Mouse (Mus musculus) heart, adult 11 months (tissue): ENCODE results near the gene E130308A19Rik.

ENCODE experiments used
- DNase-seq: peaks from one replicate; pipeline ENCODE4 v3.0.0; 2022

E130308A19Rik gene

DNA sequence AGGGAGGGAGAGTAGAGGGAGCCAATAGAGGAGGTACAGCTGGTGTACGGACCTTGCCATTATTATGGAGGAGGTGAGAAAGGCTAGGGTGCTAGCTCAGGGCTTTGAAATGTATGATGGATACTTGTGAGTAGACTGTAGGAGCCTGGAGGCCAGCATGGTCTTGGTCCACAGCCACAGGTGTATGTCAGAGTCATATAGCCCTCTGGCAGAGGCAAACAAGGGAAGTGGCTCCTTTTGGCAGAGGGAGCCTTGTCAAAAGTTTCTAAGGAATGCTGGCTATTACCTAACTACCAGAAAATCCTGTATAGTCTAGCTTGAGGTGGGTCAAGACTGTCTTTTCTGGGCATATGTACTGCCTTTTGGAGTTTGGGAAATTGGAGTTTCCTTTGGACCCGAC is 14.7 kb downstream of the E130308A19Rik start:
- peak; percentile 73 for DNase-seq

DNA sequence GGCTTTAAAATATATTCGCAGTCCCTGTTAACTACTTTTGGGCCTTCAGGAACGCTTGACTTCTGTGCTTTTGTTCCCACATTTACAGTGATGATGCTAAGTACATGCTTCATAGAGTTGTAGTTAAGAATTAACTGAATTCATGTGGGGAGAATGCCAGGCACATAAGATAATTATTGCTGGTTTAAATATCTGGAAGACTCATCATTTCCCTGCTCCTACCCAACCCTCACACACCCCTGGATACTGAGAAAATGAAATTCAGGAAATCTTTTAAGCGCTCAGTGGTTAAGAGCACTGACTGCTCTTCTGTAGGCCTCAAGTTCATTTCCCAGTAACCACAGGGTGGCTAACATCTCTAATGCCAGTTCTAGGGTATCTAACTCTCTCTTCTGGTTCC is 16.0 kb downstream of the E130308A19Rik start:
- DNase-seq = peak; percentile 40

DNA sequence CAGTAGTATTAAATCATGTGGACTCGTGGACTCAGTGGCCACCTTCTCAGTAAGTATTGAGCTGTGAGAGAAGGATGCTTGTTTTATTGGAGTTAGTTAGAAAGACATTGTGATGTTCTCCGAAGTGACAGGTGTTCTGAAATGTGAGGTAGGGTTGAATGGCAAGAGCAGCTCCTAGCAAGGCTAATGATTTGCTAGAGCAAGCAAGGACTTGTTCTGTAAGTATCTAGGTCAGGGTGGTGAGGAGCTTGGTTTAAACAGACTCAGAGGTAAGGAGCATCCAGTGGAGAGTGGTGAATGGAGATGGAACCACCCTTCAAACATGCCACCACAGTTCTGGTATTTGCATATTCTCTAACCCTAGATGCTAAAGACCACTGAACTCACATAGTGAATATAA is 16.6 kb downstream of the E130308A19Rik start:
- peak; percentile 29 for DNase-seq

DNA sequence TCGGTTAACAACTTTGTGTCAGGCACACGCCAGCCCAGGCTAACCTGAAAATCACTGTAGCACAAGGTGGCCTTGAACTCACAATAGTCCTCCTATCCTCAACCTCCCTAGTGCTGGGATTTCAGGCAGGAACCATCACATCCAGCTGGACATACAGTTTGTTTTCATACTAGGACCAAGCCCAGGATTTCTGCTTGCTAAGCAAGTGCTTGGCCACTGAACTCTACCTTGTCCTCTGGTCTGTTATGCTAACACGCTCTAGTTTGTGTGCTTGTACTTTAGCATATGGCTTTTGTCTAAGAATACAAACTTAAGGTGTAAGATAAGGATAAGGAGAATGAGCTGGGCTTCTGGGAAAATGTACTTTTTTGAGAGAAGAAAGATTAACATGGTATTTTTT is 18.4 kb downstream of the E130308A19Rik start:
- no peak for DNase-seq

DNA sequence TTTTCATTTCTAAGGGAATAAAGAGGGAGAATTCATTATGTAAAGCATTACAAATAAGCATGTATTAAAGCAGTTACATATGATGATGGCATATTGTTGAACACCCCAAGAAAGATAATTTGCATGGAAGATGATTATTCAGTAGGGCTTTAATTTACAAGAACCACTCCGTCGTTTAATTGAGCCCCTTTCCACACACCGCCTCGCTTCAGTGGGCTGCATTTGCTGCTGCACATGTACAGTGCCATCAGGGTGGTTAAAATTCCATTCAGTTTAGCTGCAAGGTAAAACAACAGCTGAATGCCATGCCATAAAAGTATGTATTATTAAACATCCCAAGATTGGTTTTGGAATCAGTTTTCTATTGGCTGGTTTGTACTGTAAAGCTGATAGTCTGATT is 19.0 kb downstream of the E130308A19Rik start:
- DNase-seq = peak; percentile 68

DNA sequence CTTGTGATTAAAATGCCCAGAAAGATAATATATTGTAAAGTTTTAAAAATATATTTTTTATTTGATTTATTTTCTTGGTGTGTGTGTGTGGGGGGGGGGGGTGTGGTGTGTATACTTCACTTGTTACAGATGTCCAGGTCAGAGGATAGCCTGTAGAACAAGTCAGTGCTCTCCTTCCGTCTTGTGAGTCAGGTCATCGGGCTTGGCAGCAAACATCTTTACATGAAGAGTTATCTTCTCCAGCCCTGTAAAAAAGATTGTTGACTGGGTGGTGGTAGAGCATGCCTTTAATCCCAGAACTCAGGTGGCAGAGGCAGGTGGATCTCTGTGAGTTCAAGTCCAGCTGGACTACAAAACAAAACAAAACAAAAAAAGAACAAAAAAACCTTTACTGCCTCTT is 19.6 kb downstream of the E130308A19Rik start:
- DNase-seq = peak; percentile 15

DNA sequence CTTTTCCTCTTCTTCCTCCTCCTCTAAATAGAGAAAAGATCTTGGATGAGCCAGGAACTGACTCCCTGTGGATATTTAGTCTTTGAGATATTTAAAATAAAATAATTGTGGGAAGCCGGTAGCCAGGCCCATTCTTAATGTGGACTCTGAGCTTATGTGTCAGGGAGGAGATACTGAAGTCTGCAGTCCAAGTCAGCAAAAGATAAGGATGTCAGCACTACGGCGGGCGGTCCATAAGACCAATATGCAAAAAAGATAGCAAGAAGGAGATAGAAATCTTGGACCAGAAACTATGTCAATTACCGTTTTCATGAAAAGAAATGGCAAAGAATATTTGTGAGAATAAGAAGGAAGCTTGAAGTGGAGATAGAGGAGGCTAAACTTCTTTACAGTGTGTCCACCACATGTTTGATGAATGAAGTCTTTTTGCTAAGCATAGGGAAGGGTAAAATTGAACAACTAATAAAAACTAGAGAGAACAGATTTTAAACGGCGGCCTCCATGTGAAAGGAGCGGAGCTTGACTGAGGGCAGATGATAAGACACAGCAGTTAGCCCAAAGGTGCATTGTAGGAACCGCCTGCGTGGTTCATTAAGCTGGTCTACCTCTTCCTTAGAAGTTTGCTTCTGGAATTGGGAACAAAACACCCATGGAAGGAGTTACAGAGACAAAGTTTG is 20.1 kb downstream of the E130308A19Rik start:
- peak; percentile 18 for DNase-seq

DNA sequence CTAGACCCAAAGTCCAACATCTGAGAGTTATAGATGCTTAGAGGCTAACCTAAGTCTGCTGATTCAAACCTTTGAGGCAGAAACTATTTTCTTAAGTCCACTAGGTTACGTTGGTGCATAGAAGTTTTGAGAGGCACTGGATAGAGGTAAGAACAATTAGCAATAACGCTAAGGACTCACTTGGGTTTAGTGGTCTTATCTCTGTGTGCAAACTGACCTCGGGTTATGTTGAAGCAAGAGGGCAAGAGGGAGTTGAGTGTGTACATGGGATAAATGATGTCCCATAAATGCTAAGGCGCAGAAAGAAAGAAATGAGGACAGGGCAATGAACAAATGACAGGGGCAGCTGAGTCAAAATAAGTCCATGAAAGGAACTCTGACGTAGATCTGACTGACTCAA is 23.1 kb downstream of the E130308A19Rik start:
- DNase-seq = peak; percentile 10

DNA sequence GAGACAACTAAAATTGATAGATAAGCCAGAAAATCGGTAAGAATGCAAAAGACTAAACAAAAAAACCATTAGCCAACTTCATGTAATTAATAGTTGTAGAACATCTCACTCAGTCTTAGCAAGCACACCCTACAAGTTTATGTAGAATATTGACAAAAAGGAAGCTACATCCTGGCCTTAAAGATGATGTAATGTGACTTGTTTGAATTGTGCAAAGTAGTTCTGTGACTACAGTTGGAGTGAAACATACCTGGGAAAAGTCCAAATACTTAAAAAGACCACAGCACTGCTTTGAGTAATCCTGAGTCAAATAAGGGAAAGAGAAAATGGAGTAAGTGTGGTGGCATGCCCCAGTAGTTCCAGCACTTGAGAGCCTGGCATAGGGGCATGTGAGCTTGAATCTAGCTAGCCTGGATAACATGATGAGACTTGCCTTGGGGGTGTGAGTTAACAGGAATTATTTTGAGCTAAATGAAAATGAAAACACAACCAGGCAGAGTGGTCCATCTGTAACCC is 26.2 kb downstream of the E130308A19Rik start:
- peak; percentile 42 for DNase-seq

DNA sequence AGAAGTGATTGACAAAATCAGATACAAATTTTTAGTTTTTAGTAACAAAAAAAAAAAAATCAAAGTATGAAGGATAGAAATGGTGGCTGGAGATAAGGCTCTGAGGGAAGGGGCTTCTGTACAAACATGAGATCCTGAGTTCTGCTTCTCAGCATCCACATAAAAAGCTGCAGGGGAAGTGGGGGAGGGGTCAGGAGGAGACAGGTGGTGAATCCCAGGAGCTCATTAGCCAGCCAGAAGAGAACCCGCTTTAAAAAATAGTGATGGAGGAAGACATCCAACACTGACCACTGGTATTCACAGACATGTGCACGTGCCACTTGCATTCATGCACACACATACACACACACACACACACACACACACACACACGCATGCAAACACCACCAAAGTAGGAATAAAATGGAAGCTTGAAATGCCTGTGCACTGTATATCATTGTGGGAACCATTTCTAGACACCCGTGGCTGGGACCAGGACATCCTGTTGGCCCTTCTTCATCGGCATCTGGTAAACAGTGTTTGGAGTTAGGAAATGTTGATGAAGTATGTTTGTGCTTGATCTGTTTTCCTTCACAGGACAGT is 30.1 kb downstream of the E130308A19Rik start:
- DNase-seq = peak; percentile 62

DNA sequence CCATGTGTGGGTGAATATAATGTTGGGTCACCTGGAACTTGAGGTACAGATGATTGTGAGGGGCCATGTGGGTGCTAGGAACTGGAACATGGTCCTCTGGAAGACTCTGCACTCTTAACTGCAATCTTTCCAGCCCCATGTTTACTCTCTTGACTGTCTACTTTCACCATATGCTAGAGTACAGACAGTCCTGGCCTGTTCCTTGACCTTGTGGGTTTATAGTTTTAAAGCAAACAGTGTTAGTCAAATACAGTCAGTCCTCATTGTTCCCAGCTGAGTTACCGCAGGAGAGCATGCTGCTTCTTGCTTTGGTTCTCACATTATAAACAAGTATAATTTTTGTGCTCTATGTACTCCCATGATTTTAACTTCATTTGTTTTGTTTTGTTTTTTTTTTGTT is 36.2 kb downstream of the E130308A19Rik start:
- DNase-seq = peak; percentile 35

DNA sequence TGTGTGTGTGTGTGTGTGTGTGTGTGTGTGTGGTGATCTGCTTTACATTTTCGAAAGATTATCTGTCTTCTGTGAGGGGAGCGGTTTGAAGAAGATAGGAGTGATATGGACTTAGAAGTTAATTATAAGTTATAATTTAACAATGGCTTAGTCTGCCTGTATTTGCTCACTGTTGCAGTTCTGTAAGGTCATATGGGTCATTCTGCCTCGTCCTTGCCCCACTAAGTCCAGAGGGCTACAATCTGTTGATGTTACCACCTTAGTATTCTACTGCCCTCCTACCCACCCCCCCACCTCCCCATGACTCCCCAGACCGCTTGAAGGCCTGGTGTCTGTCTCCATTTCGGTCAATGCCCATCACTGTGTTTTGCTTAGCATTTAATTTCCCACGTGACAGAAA is 37.4 kb downstream of the E130308A19Rik start:
- DNase-seq = no peak

DNA sequence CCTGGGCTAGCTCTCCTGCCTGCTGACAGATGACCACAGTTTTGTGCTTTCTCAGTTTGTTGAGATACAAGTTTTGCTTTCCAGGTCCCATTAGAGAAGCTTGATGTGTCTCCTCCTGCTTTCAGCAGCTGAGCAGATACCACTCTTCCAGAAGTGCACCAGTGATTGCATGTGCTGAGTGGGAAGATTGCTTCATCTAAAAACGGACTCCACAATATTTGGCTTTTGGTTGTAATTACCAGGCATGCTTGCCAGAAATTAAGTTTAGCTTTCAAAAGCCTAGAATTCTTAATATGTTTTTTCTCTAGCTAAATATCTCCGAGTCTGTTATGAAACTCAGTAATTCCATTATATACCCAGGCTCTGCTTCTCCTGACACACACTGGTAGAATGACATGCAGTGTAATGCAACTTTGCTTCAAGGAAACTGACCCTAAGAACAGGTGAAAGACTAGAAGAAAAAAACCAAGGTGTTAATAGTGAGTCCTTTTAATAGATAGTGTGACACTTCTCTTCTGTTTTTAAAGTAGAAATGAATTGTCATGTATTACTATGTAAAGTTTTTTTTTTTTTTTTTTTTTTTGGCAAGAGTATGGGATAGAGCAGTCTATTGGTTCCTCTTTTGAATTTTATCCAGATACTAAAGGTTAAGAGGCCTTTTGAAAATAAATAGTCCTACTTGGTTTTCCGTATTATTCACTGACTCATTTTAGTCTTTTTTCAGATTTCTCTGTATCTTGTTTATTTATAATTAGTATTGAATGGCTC is 40.7 kb downstream of the E130308A19Rik start:
- DNase-seq = no peak

DNA sequence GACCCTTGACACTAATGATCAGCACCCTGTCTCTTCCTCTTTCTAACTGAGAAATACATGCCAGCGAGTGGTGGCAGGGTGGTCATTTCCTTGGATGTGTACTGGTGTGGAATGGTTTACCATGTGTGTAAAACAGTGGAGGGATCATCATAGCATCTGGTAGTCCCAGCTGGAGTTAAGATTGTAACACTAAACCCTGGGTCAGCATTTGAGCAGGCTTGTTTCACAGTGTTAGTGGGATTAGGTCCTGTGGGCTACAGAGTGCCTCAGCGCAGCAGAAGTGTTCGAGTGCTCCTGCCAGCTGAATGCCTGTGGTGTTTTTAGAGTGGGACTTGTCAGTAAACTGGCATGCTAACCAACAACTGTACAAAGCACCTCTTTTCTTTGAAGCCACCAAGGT is 42.0 kb downstream of the E130308A19Rik start:
- no peak for DNase-seq

DNA sequence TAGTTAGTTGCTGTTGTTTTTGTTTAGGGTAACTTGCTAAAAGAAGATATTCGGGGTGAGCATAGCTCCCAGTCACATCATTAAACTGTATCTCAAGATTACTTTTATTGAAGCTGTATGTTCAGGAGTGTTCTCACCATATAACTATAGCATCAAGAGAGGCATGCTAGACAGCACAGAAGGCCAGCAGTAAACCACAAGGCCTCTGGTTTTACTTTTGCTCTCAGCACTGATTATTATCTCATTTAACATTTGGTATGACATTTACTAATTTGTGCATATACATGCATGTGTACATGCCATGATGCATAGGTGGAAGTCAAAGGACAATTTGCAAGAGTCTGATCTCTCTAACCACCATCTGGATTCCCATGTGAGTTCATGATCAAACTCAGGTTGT is 43.1 kb downstream of the E130308A19Rik start:
- no peak for DNase-seq

DNA sequence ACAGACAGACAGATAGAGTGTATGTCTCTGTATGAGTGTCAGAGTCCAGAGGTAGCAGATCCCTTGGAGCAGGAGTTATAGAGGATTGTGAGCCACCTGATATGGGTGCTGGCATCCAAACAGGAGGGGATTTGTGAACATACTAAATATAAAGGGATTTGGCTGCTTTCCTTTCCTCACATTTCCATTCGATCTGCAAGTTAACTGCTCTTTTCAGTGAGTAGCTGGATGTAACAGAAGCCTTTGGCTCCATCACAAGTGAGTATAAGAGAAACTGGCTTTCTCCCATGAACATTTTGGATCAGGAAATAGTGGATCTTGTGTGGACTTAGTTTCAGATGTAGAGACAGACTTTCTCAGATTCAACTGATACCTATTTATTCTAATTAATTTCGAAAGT is 44.0 kb downstream of the E130308A19Rik start:
- DNase-seq = no peak

DNA sequence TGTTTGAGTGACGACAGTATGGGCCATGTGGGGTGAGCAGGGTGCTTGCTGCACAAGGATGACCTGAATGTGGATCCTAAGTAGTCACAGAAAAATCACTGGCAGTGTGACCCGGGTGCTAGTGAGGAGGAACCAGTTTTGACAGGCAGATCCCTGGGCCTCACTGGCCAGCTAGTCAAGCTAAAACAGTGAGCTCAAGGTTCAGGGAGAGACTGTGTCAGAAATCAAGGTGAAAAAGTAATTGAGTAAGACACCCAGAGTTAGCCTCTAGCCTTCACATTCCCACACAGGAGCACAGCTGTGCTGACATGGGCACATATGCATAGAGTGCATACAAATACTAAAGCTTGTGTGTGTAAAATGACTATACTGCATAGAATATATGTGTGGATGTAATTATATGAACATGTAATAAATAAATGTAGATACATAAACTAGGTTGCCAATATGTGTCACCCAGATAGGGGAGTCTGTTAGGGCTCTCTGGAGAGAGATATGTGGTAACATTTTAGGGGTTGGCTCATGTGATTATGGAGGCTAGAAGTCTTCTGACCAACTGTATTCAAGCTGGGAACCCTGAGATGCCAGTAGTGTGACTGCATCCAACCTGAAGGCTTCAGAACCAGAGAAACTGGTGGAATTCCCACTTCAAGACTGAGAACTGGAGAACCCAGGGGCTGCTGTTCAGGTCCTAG is 47.6 kb downstream of the E130308A19Rik start:
- peak; percentile 66 for DNase-seq

DNA sequence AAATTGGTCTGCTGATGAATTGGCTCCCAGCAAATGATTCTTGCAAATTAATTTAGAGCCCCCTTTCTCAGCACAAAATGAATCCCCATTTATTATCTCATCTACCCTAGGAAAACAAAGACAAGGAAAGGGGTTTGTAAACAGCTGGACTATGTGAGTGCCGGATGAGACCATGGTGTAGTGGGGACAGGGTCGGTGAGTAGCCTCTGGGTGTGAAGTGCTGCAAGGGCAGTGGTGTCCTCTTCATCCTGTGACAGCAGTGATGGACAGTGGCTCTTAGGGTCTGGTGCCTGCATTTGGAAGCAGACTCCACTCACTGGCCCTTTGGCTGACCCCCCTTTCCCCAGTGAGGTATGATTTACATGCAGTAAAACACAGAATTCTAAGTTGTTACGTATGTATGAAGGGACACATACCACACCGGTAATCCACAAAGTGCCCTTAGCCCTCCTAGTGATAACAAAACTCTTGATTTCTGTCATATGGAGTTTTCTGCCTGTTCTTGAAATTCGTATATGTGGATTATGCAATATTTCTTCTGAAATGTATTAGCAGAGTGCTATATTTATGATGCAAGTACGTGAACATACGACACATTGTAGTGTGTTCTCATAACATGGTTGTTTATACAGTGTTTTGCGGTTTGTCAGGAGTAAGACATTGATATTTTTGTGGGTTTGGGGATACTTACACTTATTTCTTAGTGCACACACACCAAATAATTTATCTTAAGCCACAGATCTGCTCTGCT is 49.1 kb downstream of the E130308A19Rik start:
- no peak for DNase-seq

DNA sequence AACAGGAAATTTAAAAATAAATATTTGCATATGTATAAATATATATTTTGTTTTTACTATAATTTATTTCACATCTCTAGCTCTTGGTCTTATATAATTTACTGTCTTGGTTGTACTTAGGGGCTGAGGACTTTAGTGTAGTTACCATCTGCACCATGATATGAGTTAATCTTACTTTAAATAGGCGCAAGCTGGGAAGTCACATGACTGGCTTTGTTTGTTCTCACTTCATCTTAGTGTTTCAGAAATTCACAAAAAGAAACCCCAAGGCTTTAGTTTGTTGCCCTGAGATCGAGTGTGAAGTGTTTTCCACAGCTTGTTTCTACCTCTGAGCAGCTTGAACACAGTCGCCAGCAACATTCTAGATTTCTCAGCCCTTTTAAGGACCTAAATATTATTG is 49.7 kb downstream of the E130308A19Rik start:
- DNase-seq = no peak

DNA sequence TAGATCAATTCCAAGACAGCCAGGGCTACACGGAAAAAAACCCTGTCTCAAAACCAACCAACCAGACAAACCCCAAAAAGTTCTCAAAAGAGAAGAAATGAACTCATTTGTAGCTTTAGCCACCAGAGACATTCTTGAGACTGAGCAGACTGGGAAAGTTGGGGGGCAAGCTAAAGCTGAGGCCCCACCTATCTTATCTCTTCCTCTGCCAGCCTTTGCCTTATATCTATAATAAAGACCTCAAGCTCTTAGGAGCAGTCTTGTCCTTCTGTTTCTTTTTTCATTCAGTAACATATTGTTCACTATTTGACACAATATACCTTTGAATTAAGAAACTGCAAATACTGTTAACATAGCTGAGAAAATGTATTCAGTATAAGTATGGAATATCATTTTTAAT is 55.4 kb downstream of the E130308A19Rik start:
- no peak for DNase-seq

DNA sequence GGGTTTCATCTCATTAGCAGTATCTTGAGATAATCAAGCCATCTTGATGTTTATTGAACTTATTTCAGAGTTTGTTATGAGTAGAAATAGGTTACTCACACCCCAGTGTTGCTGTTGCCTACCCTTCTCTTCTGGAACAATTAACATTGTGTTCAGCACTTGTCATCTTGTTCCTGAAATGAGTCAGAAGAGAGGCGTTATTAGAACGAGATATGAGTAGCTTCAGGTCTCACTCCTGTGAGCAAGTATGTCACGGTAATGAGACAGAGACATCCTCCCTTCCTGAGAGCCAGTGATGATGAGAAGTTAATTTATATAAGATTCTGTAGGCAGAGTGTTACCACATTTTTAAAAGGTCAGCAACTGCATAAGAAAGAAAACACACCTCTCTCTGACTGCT is 56.5 kb downstream of the E130308A19Rik start:
- DNase-seq = no peak

DNA sequence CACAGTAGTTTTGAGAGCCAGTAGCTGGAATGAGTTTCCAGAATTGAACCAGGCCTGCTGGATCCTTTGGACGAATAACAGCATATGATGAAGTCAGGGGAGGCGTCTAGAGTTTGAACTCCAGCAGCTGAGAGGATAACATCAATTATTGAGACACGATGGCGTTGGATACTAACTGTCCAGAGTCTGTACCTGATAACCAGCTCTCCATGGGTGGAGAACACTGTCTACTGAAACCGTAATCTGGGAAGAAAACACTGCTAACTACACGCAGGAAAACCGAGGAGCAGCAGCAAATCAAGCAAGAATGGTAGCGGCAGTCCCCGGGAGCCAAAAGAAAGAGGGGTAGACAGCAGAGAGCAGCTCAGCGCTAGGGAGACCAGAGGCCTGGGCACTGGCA is 56.9 kb downstream of the E130308A19Rik start:
- no peak for DNase-seq

DNA sequence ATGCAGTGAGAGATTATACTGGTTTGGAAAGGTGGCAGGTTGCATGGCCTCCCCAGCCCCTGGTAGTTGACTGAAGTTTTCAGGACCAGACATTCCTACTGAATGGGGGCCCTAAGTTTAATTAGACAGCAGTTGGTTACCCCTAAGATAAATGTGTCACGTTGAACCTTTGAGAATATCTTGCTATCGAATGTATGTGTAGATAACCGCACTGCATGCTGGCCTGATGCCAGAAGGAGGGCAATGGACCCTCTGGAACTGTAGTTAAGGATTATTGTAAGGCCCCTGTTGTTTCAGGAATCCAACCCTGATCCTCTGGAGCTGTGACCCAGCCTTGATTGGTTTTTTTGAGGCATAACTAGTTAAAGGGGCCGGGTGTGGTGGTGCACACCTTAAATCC is 58.3 kb downstream of the E130308A19Rik start:
- DNase-seq = no peak
